Mouse (Mus musculus): ENCODE results near the gene Tmem44.

DNA sequence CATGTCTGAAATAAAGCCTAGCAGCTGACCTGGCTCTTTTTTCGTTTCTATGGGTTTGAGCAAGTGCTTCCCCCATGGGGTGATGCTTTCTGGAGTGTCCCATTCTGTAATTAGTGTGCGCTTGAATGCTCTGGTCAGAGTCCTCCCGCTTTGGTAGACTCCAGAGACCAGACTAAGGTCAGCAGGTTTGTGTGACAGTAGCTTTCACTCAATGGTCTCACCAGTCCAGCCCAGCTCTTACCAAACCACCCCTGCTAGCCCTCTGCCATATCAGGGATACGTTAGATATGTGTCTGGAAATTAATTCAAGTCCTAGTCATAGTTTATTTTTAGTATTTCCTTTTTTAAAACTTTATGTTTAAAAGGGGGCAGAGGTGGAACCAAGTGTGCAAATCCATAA is 10.0 kb upstream of the Tmem44 start:
- TF ChIP-seq CTCF (IDR thresholded peaks at IDR 0.05; ENCODE audit: low read depth, low read length) = no peak
- no peak for TF ChIP-seq POLR2A (IDR thresholded peaks at IDR 0.05; ENCODE audit: extremely low read depth, insufficient read depth, low read length)

Measured in liver, adult 2 months (tissue).